ENCODE assay signal across 10 mouse cellular contexts in the genomic region with DNA sequence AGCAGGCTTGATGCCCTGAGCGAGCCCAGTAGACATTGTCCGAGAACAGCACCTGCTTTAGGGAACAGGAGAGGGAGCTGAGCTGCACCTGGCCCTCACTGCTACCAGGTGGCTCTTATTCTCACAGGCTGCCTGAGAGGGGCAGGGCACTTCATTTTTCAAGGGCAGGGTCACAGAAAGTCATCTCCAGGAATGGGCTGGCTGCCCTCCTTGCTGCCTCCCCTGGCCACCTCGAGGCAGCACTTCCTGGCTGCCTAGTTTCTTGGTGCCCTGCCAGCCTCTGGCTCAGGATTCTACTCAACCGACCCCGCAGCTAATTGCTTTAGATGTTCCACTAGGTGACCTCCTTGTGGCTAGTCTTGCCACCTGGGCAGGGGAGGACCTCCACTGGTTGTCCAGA. TPM values are rescaled to one million over a fixed set of nuclear protein-coding genes. Genes with fewer than 3 reads are reported as not detected.
A peak's percentile ranks its signal among the peaks of the same experiment; 100 is the strongest.
DNase-seq lines count a peak whose midpoint lies in the region; ATAC-seq lines count a peak whose summit lies in the region.
"Had no signal": no experiment of that assay in that cellular context is flagged by ENCODE, and none has a peak within 500 bp of the region (broad histone marks: within the 10 kb centered on the region; RNA-seq: fewer than 3 reads in every experiment).

No protein-coding gene starts in this region.

- DNase-seq in limb, embryonic 10.5 days (ENCODE audit: low spot score): no peak
- peak; percentile 75 to 81 for DNase-seq in lung, postnatal 4 days
- DNase-seq in forebrain, embryonic 14.5 days (ENCODE audit: low spot score): no peak
- no peak for DNase-seq in embryo, embryonic 10.5 days (ENCODE audit: low spot score)
- DNase-seq in liver: no peak
- DNase-seq: spleen, adult 18-20 months had no signal

- 0 out of 2 replicates have a peak overlapping the region, but pooled peaks have one; percentile 75 for H3K4me2 ChIP-seq in limb, embryonic 13.5 days (replicated peaks)
- H3K4me2 ChIP-seq in heart, embryonic 14.5 days (ENCODE audit: low read length): peak overlapping the region; percentile 86
- peak overlapping the region; percentile 85 for H3K4me2 ChIP-seq in kidney, embryonic 15.5 days
- H3K4me2 ChIP-seq in forebrain, embryonic 14.5 days (ENCODE audit: low read length): no peak overlapping the region

- no peaks in the 10 kb centered on the region for H3K36me3 ChIP-seq in limb, embryonic 13.5 days
- no peaks in the 10 kb centered on the region for H3K36me3 ChIP-seq in limb, embryonic 10.5 days
- H3K36me3 ChIP-seq in heart, embryonic 14.5 days (ENCODE audit: control insufficient read depth, insufficient read depth, low read length): 0 out of 2 replicates have a peak, but pooled peaks cover 3% of the 10 kb centered on the region
- no peaks in the 10 kb centered on the region for H3K36me3 ChIP-seq in kidney, embryonic 15.5 days
- no peaks in the 10 kb centered on the region for H3K36me3 ChIP-seq in forebrain, embryonic 14.5 days (ENCODE audit: control insufficient read depth, insufficient read depth, low read length)
- H3K36me3 ChIP-seq: hindbrain, embryonic 10.5 days had no signal

- H3K27ac ChIP-seq in limb, embryonic 13.5 days: no peak overlapping the region
- no peak overlapping the region for H3K27ac ChIP-seq in limb, embryonic 10.5 days
- H3K27ac ChIP-seq in heart, embryonic 14.5 days (replicated peaks in 1 of 2; ENCODE audit: control insufficient read depth in 1 of 2, insufficient read depth in 1 of 2, low read depth in 2 of 2, low read length in 2 of 2): peak overlapping the region; percentile 70 to 99
- peak overlapping the region; percentile 69; the same call in 1 of the 2 replicates for H3K27ac ChIP-seq in kidney, embryonic 15.5 days
- H3K27ac ChIP-seq in forebrain, embryonic 14.5 days (ENCODE audit: low read depth, low read length): no peak overlapping the region
- H3K27ac ChIP-seq: hindbrain, embryonic 10.5 days had no signal

- no peak overlapping the region for H3K4me3 ChIP-seq in limb, embryonic 13.5 days
- H3K4me3 ChIP-seq in limb, embryonic 10.5 days: no peak overlapping the region
- H3K4me3 ChIP-seq in heart, embryonic 14.5 days (ENCODE audit: control insufficient read depth in 1 of 2, insufficient read depth in 1 of 2, low read depth in 1 of 2, low read length in 2 of 2): peak overlapping the region; percentile 62 to 72
- no peak overlapping the region for H3K4me3 ChIP-seq in kidney, embryonic 15.5 days (replicated peaks)
- H3K4me3 ChIP-seq in forebrain, embryonic 14.5 days (ENCODE audit: low read depth, low read length): no peak overlapping the region

- no peak overlapping the region for H3K9ac ChIP-seq in limb, embryonic 13.5 days
- peak overlapping the region; percentile 92 for H3K9ac ChIP-seq in heart, embryonic 14.5 days (ENCODE audit: low read length)
- no peak overlapping the region for H3K9ac ChIP-seq in kidney, embryonic 15.5 days
- H3K9ac ChIP-seq in forebrain, embryonic 14.5 days (ENCODE audit: low read length): no peak overlapping the region

- ATAC-seq in limb, embryonic 13.5 days (ENCODE audit: low FRiP score, low read depth): no peak
- no peak for ATAC-seq in heart, embryonic 14.5 days (ENCODE audit: insufficient number of reproducible peaks, insufficient read depth, low FRiP score, low read depth)
- no peak for ATAC-seq in kidney, embryonic 15.5 days (replicated peaks; ENCODE audit: low FRiP score)
- no peak for ATAC-seq in forebrain, embryonic 14.5 days

- peaks cover 76% of the 10 kb centered on the region for H3K27me3 ChIP-seq in limb, embryonic 13.5 days
- peaks cover 83% of the 10 kb centered on the region for H3K27me3 ChIP-seq in limb, embryonic 10.5 days (ENCODE audit: low read depth, poor library complexity, severe bottlenecking)
- peaks cover 22% of the 10 kb centered on the region for H3K27me3 ChIP-seq in heart, embryonic 14.5 days (ENCODE audit: control insufficient read depth, insufficient read depth, low read length)
- peaks cover 53% of the 10 kb centered on the region for H3K27me3 ChIP-seq in kidney, embryonic 15.5 days
- peaks cover 38% of the 10 kb centered on the region for H3K27me3 ChIP-seq in forebrain, embryonic 14.5 days (replicated peaks; ENCODE audit: control insufficient read depth, insufficient read depth, low read length)

- no peaks in the 10 kb centered on the region for H3K9me3 ChIP-seq in limb, embryonic 13.5 days
- H3K9me3 ChIP-seq in limb, embryonic 10.5 days (replicated peaks): no peaks in the 10 kb centered on the region
- no peaks in the 10 kb centered on the region for H3K9me3 ChIP-seq in heart, embryonic 14.5 days (ENCODE audit: control insufficient read depth, low read length)
- H3K9me3 ChIP-seq in kidney, embryonic 15.5 days (replicated peaks): no peaks in the 10 kb centered on the region
- H3K9me3 ChIP-seq in forebrain, embryonic 14.5 days (replicated peaks; ENCODE audit: control insufficient read depth, low read length): no peaks in the 10 kb centered on the region
- H3K9me3 ChIP-seq: hindbrain, embryonic 10.5 days had no signal

- WGBS in limb, embryonic 13.5 days: 40% methylated on average over 5 of the region's 5 CpGs
- WGBS in limb, embryonic 10.5 days: 51% methylated on average over 5 of the region's 5 CpGs
- 24% methylated on average over 5 of the region's 5 CpGs for WGBS in heart, embryonic 14.5 days
- 38% methylated on average over 5 of the region's 5 CpGs for WGBS in kidney, embryonic 15.5 days
- 48% methylated on average over 5 of the region's 5 CpGs for WGBS in forebrain, embryonic 14.5 days

- peaks cover 10% of the 10 kb centered on the region for H3K4me1 ChIP-seq in limb, embryonic 13.5 days
- peaks cover 31% of the 10 kb centered on the region for H3K4me1 ChIP-seq in limb, embryonic 10.5 days
- H3K4me1 ChIP-seq in heart, embryonic 14.5 days (ENCODE audit: control insufficient read depth in 2 of 2, insufficient read depth in 2 of 2, low read length in 2 of 2): peaks cover 47 to 61% of the 10 kb centered on the region in 2 experiments
- peaks cover 39% of the 10 kb centered on the region for H3K4me1 ChIP-seq in kidney, embryonic 15.5 days
- H3K4me1 ChIP-seq in forebrain, embryonic 14.5 days (ENCODE audit: control insufficient read depth, insufficient read depth, low read length): no peaks in the 10 kb centered on the region

RNA-seq across cellular contexts. Expression of a gene that starts 2.0 kb away (rescaled TPM):
- 0.61 and 0.87 TPM in 2 replicates for polyA plus RNA-seq in limb, embryonic 13.5 days (2015; fragmentation: Nextera tagmentation; extraction: Ambion mirVana)
- 0.94 and 1.0 TPM in 2 replicates for polyA plus RNA-seq in limb, embryonic 10.5 days (2016; fragmentation: Nextera tagmentation; extraction: Ambion mirVana)
- 28.1 and 31.1 TPM in 2 replicates for polyA plus RNA-seq in heart, embryonic 14.5 days (2014; fragmentation: Nextera tagmentation; extraction: Ambion mirVana)
- polyA plus RNA-seq in kidney, embryonic 15.5 days (2015; fragmentation: Nextera tagmentation; extraction: Ambion mirVana): 5.8 and 6.5 TPM in 2 replicates
- polyA plus RNA-seq in forebrain, embryonic 14.5 days (2014; fragmentation: Nextera tagmentation; extraction: Ambion mirVana): 0.90 and 2.1 TPM in 2 replicates

RNA-seq across cellular contexts. Expression of a gene that starts 13.8 kb away (rescaled TPM):
- polyA plus RNA-seq in limb, embryonic 13.5 days (2015; fragmentation: Nextera tagmentation; extraction: Ambion mirVana): 20.9 and 22.1 TPM in 2 replicates
- 0.88 and 1.9 TPM in 2 replicates for polyA plus RNA-seq in limb, embryonic 10.5 days (2016; fragmentation: Nextera tagmentation; extraction: Ambion mirVana)
- 3.9 and 4.4 TPM in 2 replicates for polyA plus RNA-seq in heart, embryonic 14.5 days (2014; fragmentation: Nextera tagmentation; extraction: Ambion mirVana)
- polyA plus RNA-seq in kidney, embryonic 15.5 days (2015; fragmentation: Nextera tagmentation; extraction: Ambion mirVana): 7.1 and 8.2 TPM in 2 replicates
- polyA plus RNA-seq in forebrain, embryonic 14.5 days (2014; fragmentation: Nextera tagmentation; extraction: Ambion mirVana): 1.4 and 2.0 TPM in 2 replicates

RNA-seq across cellular contexts. Expression of a gene that starts 39.2 kb away (rescaled TPM):
- 112 and 115 TPM in 2 replicates for polyA plus RNA-seq in limb, embryonic 13.5 days (2015; fragmentation: Nextera tagmentation; extraction: Ambion mirVana)
- 145 and 157 TPM in 2 replicates for polyA plus RNA-seq in limb, embryonic 10.5 days (2016; fragmentation: Nextera tagmentation; extraction: Ambion mirVana)
- polyA plus RNA-seq in heart, embryonic 14.5 days (2014; fragmentation: Nextera tagmentation; extraction: Ambion mirVana): 31.3 and 41.1 TPM in 2 replicates
- polyA plus RNA-seq in kidney, embryonic 15.5 days (2015; fragmentation: Nextera tagmentation; extraction: Ambion mirVana): 91.8 and 105 TPM in 2 replicates
- 97.5 and 106 TPM in 2 replicates for polyA plus RNA-seq in forebrain, embryonic 14.5 days (2014; fragmentation: Nextera tagmentation; extraction: Ambion mirVana)

RNA-seq across cellular contexts. Expression of a gene that starts 55.7 kb away (rescaled TPM):
- 532 and 537 TPM in 2 replicates for polyA plus RNA-seq in limb, embryonic 13.5 days (2015; fragmentation: Nextera tagmentation; extraction: Ambion mirVana)
- polyA plus RNA-seq in limb, embryonic 10.5 days (2016; fragmentation: Nextera tagmentation; extraction: Ambion mirVana): 267 and 310 TPM in 2 replicates
- polyA plus RNA-seq in heart, embryonic 14.5 days (2014; fragmentation: Nextera tagmentation; extraction: Ambion mirVana): 885 and 947 TPM in 2 replicates
- 519 and 576 TPM in 2 replicates for polyA plus RNA-seq in kidney, embryonic 15.5 days (2015; fragmentation: Nextera tagmentation; extraction: Ambion mirVana)
- polyA plus RNA-seq in forebrain, embryonic 14.5 days (2014; fragmentation: Nextera tagmentation; extraction: Ambion mirVana): 343 and 345 TPM in 2 replicates

Comparison
In these comparisons a context has a peak if more than half of its experiments do, and no peak if none do; other contexts are left out.
1. H3K27ac ChIP-seq: peak in heart, embryonic 14.5 days (2 of 2) and kidney, embryonic 15.5 days (single experiment); none in limb, embryonic 13.5 days (single experiment), limb, embryonic 10.5 days (single experiment) and forebrain, embryonic 14.5 days (single experiment).
2. H3K4me3 ChIP-seq: peak in heart, embryonic 14.5 days (2 of 2); none in limb, embryonic 13.5 days (single experiment), limb, embryonic 10.5 days (single experiment), kidney, embryonic 15.5 days (single experiment) and forebrain, embryonic 14.5 days (single experiment).
3. DNase-seq: peak in lung, postnatal 4 days (2 of 2); none in limb, embryonic 10.5 days (single experiment), forebrain, embryonic 14.5 days (single experiment), embryo, embryonic 10.5 days (single experiment) and liver (single experiment).